Mouse (Mus musculus) erythroblast, adult 5-6 weeks (primary cell): ENCODE measurements around the gene Nrbp1. TPM values are rescaled to one million over a fixed set of nuclear protein-coding genes. Genes with fewer than 3 reads are reported as not detected.
A peak's percentile ranks its signal among the peaks of the same experiment; 100 is the strongest.
"Not testable (repeated sequence)": the region's sequence is repeated elsewhere in the genome, so short reads cannot be mapped to it uniquely, and the experiment has no call there.

Experiments
- ATAC-seq: replicated peaks from 2 replicates; pipeline ENCODE4 v1.8.0; 2016; ENCODE audit warnings: moderate number of reproducible peaks, mild to moderate bottlenecking, moderate TSS enrichment, inconsistent platforms; ENCODE audit not compliant: poor library complexity, low FRiP score, severe bottlenecking
- total RNA-seq, 2 experiments: library from RNA; stranded (forward) in 1 of 2; stranded (reverse) in 1 of 2; fragments of 150-400 nt in 1 of 2; fragments of 200-764, 138-1000 nt in 1 of 2; gene quantifications; 2 replicates each; pipeline versions ENCODE4 v1.2.3 to v1.2.4; 2015 to 2017; ENCODE audit warnings: low replicate concordance in 2 of 2

Nrbp1 gene
- total RNA-seq, 2 experiments from 2014 or later = 28.1 to 31.5 TPM

- ATAC-seq = no peak
Measured at GRCm38 (mm10) chr5:31202933-31203332, 37.7 kb upstream of the Nrbp1 start.

- ATAC-seq = no peak
Measured at GRCm38 (mm10) chr5:31203866-31204265, 36.8 kb upstream of the Nrbp1 start.

GRCm38 (mm10) chr5:31204421-31204820, 36.2 kb upstream of the Nrbp1 start:
- no peak for ATAC-seq

GRCm38 (mm10) chr5:31216554-31216953, 24.1 kb upstream of the Nrbp1 start:
- ATAC-seq = not testable (repeated sequence)

GRCm38 (mm10) chr5:31218294-31218693, 22.4 kb upstream of the Nrbp1 start:
- peak; percentile 58 for ATAC-seq

GRCm38 (mm10) chr5:31219070-31219469, 21.6 kb upstream of the Nrbp1 start:
- ATAC-seq = peak; percentile 31; the same call in 1 of the 2 replicates

GRCm38 (mm10) chr5:31219474-31219873, 21.2 kb upstream of the Nrbp1 start:
- no peak; the same call in 1 of the 2 replicates for ATAC-seq

- peak; percentile 44 for ATAC-seq
Measured at GRCm38 (mm10) chr5:31219911-31220447, 20.7 kb upstream of the Nrbp1 start.

- ATAC-seq = peak; percentile 89
Measured at GRCm38 (mm10) chr5:31220448-31221303, 20.0 kb upstream of the Nrbp1 start, which contains the start of gene Ppm1g. TSS of gene Ppm1g (minus strand) at chr5:31220687.

- ATAC-seq = peak; percentile 55
Measured at GRCm38 (mm10) chr5:31221304-31221945, 19.2 kb upstream of the Nrbp1 start.

GRCm38 (mm10) chr5:31222696-31223095, 18.0 kb upstream of the Nrbp1 start:
- ATAC-seq = no peak

- ATAC-seq = no peak
Measured at GRCm38 (mm10) chr5:31226641-31227040, 14.0 kb upstream of the Nrbp1 start.

GRCm38 (mm10) chr5:31241522-31242034, 914 bp downstream of the Nrbp1 start:
- ATAC-seq = peak; percentile 56

- no peak for ATAC-seq
Measured at GRCm38 (mm10) chr5:31242191-31242590, 1.5 kb downstream of the Nrbp1 start.

- ATAC-seq = no peak
Measured at GRCm38 (mm10) chr5:31250716-31251115, 10.1 kb downstream of the Nrbp1 start.

- ATAC-seq = 0 out of 2 replicates have a peak, but pooled peaks have one; percentile 39
Measured at GRCm38 (mm10) chr5:31251541-31252101, 11.0 kb downstream of the Nrbp1 start, which contains the start of gene Krtcap3. TSS of gene Krtcap3 (plus strand) at chr5:31251691.

GRCm38 (mm10) chr5:31252151-31252550, 11.5 kb downstream of the Nrbp1 start:
- no peak for ATAC-seq

- ATAC-seq = no peak
Measured at GRCm38 (mm10) chr5:31252795-31253545, 12.3 kb downstream of the Nrbp1 start.

- ATAC-seq = no peak
Measured at GRCm38 (mm10) chr5:31253806-31254205, 13.1 kb downstream of the Nrbp1 start.
